Mouse (Mus musculus): ENCODE results near the gene Gh. TPM values are rescaled to one million over a fixed set of nuclear protein-coding genes. Genes with fewer than 3 reads are reported as not detected.

Gene Gh
- polyA plus RNA-seq, 1 experiment from 2014 or later, result not detected

GRCm38 (mm10) chr11:106272644-106273310 lies 28.9 kb downstream of the Gh start, which contains the start of gene Smarcd2:
Gene Smarcd2 (minus strand): TSS chr11:106272972.
- peaks cover 9% of the 10 kb centered on the region for H3K4me1 ChIP-seq (replicated peaks; ENCODE audit: control insufficient read depth, insufficient read depth, low read length)
- no peaks in the 10 kb centered on the region; the same call in 1 of the 2 replicates for H3K27me3 ChIP-seq (ENCODE audit: control insufficient read depth, insufficient read depth, low read length)
- peak within 1 kb of the TSS; percentile 78 for H3K27ac ChIP-seq (ENCODE audit: low read depth, low read length)
- peak within 1 kb of the TSS; percentile 94 for H3K9ac ChIP-seq (ENCODE audit: low read length)
- peak; percentile 95 for ATAC-seq (replicated peaks; ENCODE audit: low FRiP score)
- peak; percentile 100 for DNase-seq (ENCODE audit: low spot score)
- no peaks in the 10 kb centered on the region for H3K36me3 ChIP-seq (ENCODE audit: control insufficient read depth, insufficient read depth, low read length)
- WGBS, result under 1% methylated on average over 72 of the region's 72 CpGs
- no peaks in the 10 kb centered on the region for H3K9me3 ChIP-seq (ENCODE audit: control insufficient read depth, low read length)
- peak within 1 kb of the TSS; percentile 96 for H3K4me3 ChIP-seq (ENCODE audit: low read depth, low read length)
- H3K4me2 ChIP-seq (ENCODE audit: low read depth, low read length, severe bottlenecking), result peak within 1 kb of the TSS; percentile 59

- DNase-seq (ENCODE audit: low spot score) (peak; percentile 75), ATAC-seq (replicated peaks; ENCODE audit: low FRiP score) (no peak; the same call in 1 of the 2 replicates)
- 3% methylated on average over 41 of the region's 41 CpGs for WGBS
- H3K36me3 ChIP-seq (ENCODE audit: control insufficient read depth, insufficient read depth, low read length), result no peaks in the 10 kb centered on the region; the same call in 1 of the 2 replicates
- no peaks in the 10 kb centered on the region; the same call in 1 of the 2 replicates for H3K27me3 ChIP-seq (ENCODE audit: control insufficient read depth, insufficient read depth, low read length)
- H3K27ac ChIP-seq (ENCODE audit: low read depth, low read length), result peak overlapping the region; percentile 78
- H3K4me1 ChIP-seq (replicated peaks; ENCODE audit: control insufficient read depth, insufficient read depth, low read length), result peaks cover 9% of the 10 kb centered on the region
- H3K9ac ChIP-seq (ENCODE audit: low read length), result peak overlapping the region; percentile 94
- H3K4me3 ChIP-seq (ENCODE audit: low read depth, low read length), result peak overlapping the region; percentile 96
- no peaks in the 10 kb centered on the region for H3K9me3 ChIP-seq (ENCODE audit: control insufficient read depth, low read length)
- H3K4me2 ChIP-seq (ENCODE audit: low read depth, low read length, severe bottlenecking), result peak overlapping the region; percentile 59
Observed at GRCm38 (mm10) chr11:106271794-106272643, 29.6 kb downstream of the Gh start.

- ATAC-seq (replicated peaks; ENCODE audit: low FRiP score) (no peak), DNase-seq (ENCODE audit: low spot score) (no peak)
- Histone ChIP-seq H3K4me2 (ENCODE audit: low read depth, low read length, severe bottlenecking) (peak overlapping the region; percentile 59), H3K4me3 (ENCODE audit: low read depth, low read length) (peak overlapping the region; percentile 96), H3K9me3 (ENCODE audit: control insufficient read depth, low read length) (no peaks in the 10 kb centered on the region), H3K27ac (ENCODE audit: low read depth, low read length) (no peak overlapping the region), H3K9ac (ENCODE audit: low read length) (peak overlapping the region; percentile 94), H3K36me3 (ENCODE audit: control insufficient read depth, insufficient read depth, low read length) (no peaks in the 10 kb centered on the region; the same call in 1 of the 2 replicates), H3K4me1 (replicated peaks; ENCODE audit: control insufficient read depth, insufficient read depth, low read length) (peaks cover 9% of the 10 kb centered on the region), H3K27me3 (ENCODE audit: control insufficient read depth, insufficient read depth, low read length) (no peaks in the 10 kb centered on the region)
- 58% methylated on average over 5 of the region's 5 CpGs for WGBS
Observed at GRCm38 (mm10) chr11:106271131-106271793, 30.4 kb downstream of the Gh start.

- no peaks in the 10 kb centered on the region for H3K27me3 ChIP-seq (ENCODE audit: control insufficient read depth, insufficient read depth, low read length)
Observed at GRCm38 (mm10) chr11:106269060-106269431, 32.6 kb downstream of the Gh start.

GRCm38 (mm10) chr11:106268326-106269059 lies 33.2 kb downstream of the Gh start:
- 84% methylated on average over 8 of the region's 8 CpGs for WGBS
- peaks cover 17% of the 10 kb centered on the region; the same call in 1 of the 2 replicates for H3K36me3 ChIP-seq (ENCODE audit: control insufficient read depth, insufficient read depth, low read length)
- peak overlapping the region; percentile 66 for H3K27ac ChIP-seq (ENCODE audit: low read depth, low read length)
- peak overlapping the region; percentile 39 for H3K9ac ChIP-seq (ENCODE audit: low read length)
- DNase-seq (ENCODE audit: low spot score) (no peak), ATAC-seq (replicated peaks; ENCODE audit: low FRiP score) (no peak)
- H3K9me3 ChIP-seq (ENCODE audit: control insufficient read depth, low read length), result no peaks in the 10 kb centered on the region
- H3K4me3 ChIP-seq (ENCODE audit: low read depth, low read length), result no peak overlapping the region
- no peak overlapping the region for H3K4me2 ChIP-seq (ENCODE audit: low read depth, low read length, severe bottlenecking)
- H3K27me3 ChIP-seq (ENCODE audit: control insufficient read depth, insufficient read depth, low read length), result no peaks in the 10 kb centered on the region
- peaks cover 9% of the 10 kb centered on the region for H3K4me1 ChIP-seq (replicated peaks; ENCODE audit: control insufficient read depth, insufficient read depth, low read length)

More at GRCm38 (mm10) chr11:106269060-106269431, 32.6 kb downstream of the Gh start:
- Histone ChIP-seq H3K36me3 (ENCODE audit: control insufficient read depth, insufficient read depth, low read length) (peaks cover 12% of the 10 kb centered on the region; the same call in 1 of the 2 replicates), H3K4me3 (ENCODE audit: low read depth, low read length) (no peak overlapping the region), H3K9ac (ENCODE audit: low read length) (peak overlapping the region; percentile 23; the same call in 1 of the 2 replicates), H3K4me2 (ENCODE audit: low read depth, low read length, severe bottlenecking) (no peak overlapping the region), H3K27ac (ENCODE audit: low read depth, low read length) (peak overlapping the region; percentile 53), H3K9me3 (ENCODE audit: control insufficient read depth, low read length) (no peaks in the 10 kb centered on the region), H3K4me1 (replicated peaks; ENCODE audit: control insufficient read depth, insufficient read depth, low read length) (peaks cover 9% of the 10 kb centered on the region)
- no peak for ATAC-seq (replicated peaks; ENCODE audit: low FRiP score)
- 83% methylated on average over 3 of the region's 3 CpGs for WGBS
- no peak for DNase-seq (ENCODE audit: low spot score)

- Histone ChIP-seq H3K9ac (ENCODE audit: low read length) (no peak overlapping the region), H3K4me1 (replicated peaks; ENCODE audit: control insufficient read depth, insufficient read depth, low read length) (peaks cover 9% of the 10 kb centered on the region), H3K4me2 (ENCODE audit: low read depth, low read length, severe bottlenecking) (no peak overlapping the region), H3K36me3 (ENCODE audit: control insufficient read depth, insufficient read depth, low read length) (peaks cover 20% of the 10 kb centered on the region; the same call in 1 of the 2 replicates), H3K4me3 (ENCODE audit: low read depth, low read length) (no peak overlapping the region), H3K9me3 (ENCODE audit: control insufficient read depth, low read length) (no peaks in the 10 kb centered on the region), H3K27ac (ENCODE audit: low read depth, low read length) (peak overlapping the region; percentile 66; the same call in 1 of the 2 replicates), H3K27me3 (ENCODE audit: control insufficient read depth, insufficient read depth, low read length) (no peaks in the 10 kb centered on the region)
- no peak for DNase-seq (ENCODE audit: low spot score)
- WGBS, result 78% methylated on average over 5 of the region's 5 CpGs
- no peak for ATAC-seq (replicated peaks; ENCODE audit: low FRiP score)
Observed at GRCm38 (mm10) chr11:106267871-106268270, 33.8 kb downstream of the Gh start.

- Histone ChIP-seq H3K9ac (ENCODE audit: low read length) (no peak overlapping the region), H3K4me1 (replicated peaks; ENCODE audit: control insufficient read depth, insufficient read depth, low read length) (peaks cover 9% of the 10 kb centered on the region), H3K27ac (ENCODE audit: low read depth, low read length) (peak overlapping the region; percentile 4; the same call in 1 of the 2 replicates), H3K9me3 (ENCODE audit: control insufficient read depth, low read length) (no peaks in the 10 kb centered on the region), H3K4me2 (ENCODE audit: low read depth, low read length, severe bottlenecking) (no peak overlapping the region), H3K4me3 (ENCODE audit: low read depth, low read length) (no peak overlapping the region), H3K27me3 (ENCODE audit: control insufficient read depth, insufficient read depth, low read length) (no peaks in the 10 kb centered on the region), H3K36me3 (ENCODE audit: control insufficient read depth, insufficient read depth, low read length) (peaks cover 25% of the 10 kb centered on the region; the same call in 1 of the 2 replicates)
- DNase-seq (ENCODE audit: low spot score) (no peak), ATAC-seq (replicated peaks; ENCODE audit: low FRiP score) (no peak)
- 85% methylated on average over 15 of the region's 15 CpGs for WGBS
Observed at GRCm38 (mm10) chr11:106267311-106267852, 34.3 kb downstream of the Gh start.

Data from forebrain, embryonic 11.5 days (tissue).